Mouse (Mus musculus) G1E-ER4 (cell line): ENCODE results near the gene Osgin1. TPM values are rescaled to one million over a fixed set of nuclear protein-coding genes. Genes with fewer than 3 reads are reported as not detected.

Experiments
- GATA1 ChIP-seq: IDR thresholded peaks from one replicate; pipeline ENCODE4 v1.8.0; 2012; ENCODE audit warnings: low read length, inconsistent platforms
- polyA plus RNA-seq: library from polyadenylated mRNA; stranded (reverse); fragments of >175 nt; gene quantifications from 2 replicates; pipeline ENCODE4 v1.2.3, GENCODE M21; 2012

Osgin1 gene
- polyA plus RNA-seq, 1 experiment: 0.04 TPM

DNA sequence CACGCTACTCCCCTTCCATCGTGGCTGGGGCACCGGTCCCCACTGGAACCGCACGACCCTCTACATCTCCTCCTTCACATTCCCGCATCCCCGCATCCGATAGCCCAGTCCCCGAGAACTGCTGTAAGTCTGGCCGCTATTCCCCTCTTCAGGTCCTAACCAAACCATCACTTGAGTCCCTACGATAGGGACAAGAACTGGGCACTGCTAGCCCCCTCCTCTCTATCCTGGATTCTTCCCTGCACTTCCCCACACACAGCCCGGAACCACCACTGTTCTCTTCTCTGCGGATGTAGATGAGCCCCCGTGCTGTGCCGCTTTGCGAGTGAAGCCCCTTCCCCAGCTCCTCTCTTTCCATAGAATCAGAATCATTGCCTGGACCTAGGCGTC is 13.9 kb downstream of the Osgin1 start:
- TF ChIP-seq GATA1: no peak

DNA sequence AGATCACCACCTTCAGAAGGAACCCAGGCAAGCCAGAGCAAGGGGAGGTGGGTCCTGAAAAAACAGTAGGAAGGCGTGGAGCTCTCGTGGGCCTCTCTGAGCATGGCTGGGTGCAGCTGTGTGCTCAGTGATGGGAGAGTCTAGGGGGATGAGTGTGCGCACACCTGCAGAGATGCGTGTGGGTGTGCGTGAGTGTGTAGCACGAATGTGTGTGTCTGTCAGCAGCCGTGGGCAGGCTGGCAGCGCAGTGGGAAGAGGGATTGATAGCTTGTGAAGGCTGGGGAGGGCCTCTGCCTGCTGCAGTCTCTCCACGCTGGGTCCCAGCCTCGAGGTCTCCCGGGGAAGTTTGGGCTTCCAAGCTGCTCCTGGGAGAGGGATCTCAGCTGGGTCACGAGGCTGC is 15.7 kb downstream of the Osgin1 start:
- no peak for TF ChIP-seq GATA1

DNA sequence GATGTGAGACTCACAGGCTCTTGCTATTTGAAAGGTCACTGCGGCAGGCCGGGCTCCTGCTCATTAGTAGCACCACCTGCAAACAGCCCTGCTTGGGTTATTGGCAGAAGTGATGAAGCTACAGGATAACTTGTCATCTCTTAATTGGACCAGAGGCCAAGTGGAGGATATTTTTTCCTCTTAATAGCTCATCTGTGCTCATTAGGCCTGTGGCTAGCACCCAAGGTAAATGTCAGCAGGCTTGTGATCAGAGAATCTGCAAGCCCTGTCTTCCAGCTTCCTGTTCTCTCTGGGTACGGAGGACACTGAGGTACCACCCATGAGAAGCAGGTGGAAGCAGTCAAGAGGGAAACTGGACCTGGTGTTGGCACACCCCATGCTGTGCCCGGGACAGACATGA is 17.2 kb downstream of the Osgin1 start:
- TF ChIP-seq GATA1: no peak

DNA sequence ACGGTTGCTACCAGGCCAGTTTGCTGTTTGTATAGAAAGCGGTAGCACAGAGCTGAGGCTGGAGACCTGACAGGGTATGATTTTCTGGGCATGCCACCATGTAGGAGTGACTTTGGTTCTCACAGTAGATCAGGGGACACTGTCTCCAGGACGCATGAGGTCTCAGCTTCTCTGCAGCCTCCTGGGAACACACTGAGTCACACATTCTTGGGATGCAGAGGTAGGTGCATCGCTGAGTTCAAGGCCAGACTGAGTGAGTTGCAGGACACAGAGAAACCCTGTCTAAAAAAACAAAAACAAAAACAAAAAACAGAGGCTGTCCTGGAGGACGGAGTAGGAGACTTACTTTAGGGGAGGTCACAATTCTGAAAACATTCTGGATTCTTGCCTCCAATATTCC is 19.0 kb downstream of the Osgin1 start:
- no peak for TF ChIP-seq GATA1

DNA sequence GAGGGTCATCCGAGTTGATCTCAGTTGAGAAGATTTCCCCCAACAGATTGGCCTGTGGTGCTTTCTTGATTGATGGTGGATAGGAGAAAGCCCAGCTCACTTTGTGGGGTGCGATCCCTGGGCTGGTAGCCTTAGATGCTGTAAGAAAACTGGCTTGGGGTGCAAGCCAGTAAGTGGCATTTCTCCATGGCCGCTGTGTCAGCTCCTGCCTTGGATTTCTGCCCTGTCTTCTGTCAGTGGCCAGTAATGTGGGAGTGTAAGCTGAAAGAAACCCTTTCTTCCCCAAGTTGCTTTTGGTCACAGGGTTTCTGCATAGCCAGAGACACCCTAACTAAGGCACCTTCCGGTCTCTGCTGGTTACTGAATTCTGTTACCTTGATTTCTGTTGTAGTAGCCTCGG is 22.1 kb downstream of the Osgin1 start:
- no peak for TF ChIP-seq GATA1

DNA sequence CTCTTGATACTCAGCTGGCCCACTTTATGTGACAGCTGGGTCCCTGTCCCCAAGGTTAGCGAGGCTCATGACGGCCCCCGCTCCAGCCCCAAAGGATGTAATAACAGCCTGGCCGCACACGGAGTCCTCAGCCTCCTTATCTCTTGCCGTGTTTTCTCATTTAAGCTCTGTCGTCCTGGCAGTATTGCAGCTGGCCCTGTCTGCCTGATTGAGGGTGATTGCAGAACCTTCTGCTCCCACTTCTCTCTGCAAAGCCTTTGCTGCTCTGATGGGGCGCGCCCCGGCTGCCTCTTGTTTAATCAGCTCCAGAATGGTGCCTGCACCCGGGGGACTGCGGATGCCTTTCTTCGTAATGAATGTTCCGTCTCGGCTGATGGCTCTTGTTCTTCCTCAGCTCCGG is 25.8 kb downstream of the Osgin1 start:
- no peak for TF ChIP-seq GATA1

DNA sequence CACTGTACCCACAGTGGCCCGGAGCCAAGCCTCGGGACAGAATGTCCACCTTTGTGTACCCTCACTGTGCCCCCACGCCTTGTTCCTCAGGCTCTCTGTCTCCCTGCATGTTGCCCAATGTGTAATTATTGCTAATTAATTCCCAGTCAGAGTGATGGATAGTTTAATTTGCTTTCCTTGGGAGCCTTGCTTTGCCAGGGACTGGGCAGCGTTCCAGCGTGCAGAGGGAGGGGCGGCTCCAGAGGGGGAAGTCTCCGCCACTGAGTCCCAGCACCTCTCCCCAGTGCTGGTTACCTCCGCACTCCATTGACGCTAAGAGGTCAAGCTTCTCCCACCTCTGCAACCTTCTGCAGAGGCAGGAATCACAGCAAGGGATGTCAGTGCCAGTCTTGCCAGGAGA is 27.4 kb downstream of the Osgin1 start:
- TF ChIP-seq GATA1: no peak

DNA sequence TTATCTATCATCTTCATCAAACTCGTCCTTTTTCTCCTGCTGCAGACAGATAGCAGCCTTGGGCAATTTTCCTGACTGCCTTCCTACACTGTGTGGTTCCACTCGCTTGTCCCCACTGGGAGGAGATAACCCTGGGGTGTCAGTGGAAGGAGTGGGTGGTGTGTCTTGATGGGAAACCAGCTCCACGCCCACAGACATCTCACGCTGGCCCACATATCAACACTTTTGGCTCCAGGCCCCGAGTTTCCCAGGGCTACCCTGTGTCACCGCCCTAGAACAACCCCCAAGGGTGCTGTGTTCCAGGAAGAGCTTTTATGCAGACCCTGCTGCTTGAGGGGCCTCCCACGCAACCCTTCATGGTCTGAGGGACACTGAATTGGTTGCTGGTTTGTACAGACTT is 29.8 kb downstream of the Osgin1 start:
- no peak for TF ChIP-seq GATA1

DNA sequence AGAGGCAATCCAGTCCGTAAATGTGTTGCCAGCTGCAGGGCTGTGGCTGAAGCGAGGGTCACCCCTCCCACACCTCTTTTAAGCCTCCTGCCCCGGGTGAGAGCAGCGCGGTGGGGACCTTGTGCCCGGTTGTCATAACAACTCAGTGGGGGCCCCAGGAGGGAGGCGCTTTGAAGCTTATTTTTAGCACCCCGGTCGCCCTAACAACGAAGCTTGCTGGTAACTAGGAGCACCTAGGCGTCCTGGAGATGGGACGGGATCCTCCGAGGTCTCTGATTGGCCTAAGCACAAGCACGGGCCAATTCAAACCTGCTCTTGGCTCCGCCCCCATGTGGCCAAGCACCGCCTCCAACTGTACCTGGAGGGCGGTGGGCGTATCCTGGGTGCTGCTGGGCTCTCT is 32.2 kb downstream of the Osgin1 start:
- TF ChIP-seq GATA1: no peak

DNA sequence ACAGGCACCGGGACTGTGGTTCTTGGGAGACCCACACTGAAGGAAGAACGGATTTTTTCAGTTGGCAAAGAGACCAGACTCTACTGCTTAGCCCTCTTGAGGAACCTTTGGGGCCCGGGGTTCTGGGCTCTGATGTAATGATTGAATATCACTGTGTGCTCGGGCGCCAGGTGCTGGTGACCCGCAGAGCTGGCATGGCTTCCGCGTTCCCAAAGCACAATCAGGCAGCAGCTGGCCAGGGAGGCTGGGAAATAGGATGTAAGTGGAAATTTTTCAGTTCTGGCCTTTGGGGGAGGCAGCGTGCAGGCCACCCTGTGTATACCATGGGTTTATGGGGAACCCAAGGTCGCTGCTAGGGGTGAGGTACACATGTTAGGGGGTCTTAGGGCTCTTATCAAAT is 32.9 kb downstream of the Osgin1 start:
- TF ChIP-seq GATA1: no peak

DNA sequence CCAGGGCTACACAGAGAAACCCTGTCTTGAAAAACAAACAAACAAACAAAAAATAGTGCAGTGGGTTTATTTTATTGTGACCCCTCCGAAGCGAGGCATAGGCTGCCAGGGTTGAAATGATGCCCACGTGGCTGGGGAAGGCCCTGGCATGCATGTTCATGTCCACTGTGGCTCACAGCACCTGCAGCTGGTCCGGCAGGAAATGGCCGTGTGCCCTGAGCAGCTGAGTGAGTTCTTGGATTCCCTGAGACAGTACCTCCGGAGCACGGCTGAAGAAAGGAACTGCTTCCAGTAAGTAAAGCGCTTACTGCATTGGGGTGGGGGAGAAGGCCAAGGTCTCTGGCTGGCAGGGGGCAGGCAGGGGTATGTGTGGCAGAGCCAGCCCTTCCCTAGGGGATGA is 34.2 kb downstream of the Osgin1 start:
- TF ChIP-seq GATA1: no peak

DNA sequence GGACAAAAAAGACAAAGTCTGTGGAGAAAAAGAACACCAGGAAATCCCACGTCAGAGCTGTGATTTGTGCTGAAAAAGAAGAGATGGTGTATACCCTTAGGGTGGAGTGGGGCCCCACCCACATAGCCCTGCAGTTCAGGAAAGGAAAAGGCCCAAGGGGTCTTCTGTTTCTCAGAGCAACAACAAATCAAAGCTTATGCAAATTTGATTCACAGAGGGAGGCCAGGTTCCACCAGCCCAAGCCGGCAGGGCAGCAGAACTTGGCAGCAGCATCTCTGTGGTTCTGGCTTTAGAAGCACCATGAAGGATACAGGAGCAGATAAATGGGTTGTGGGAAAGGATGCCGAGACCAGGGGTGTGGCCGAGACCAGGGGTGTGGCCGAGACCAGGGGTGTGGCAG is 44.8 kb downstream of the Osgin1 start:
- no peak for TF ChIP-seq GATA1

DNA sequence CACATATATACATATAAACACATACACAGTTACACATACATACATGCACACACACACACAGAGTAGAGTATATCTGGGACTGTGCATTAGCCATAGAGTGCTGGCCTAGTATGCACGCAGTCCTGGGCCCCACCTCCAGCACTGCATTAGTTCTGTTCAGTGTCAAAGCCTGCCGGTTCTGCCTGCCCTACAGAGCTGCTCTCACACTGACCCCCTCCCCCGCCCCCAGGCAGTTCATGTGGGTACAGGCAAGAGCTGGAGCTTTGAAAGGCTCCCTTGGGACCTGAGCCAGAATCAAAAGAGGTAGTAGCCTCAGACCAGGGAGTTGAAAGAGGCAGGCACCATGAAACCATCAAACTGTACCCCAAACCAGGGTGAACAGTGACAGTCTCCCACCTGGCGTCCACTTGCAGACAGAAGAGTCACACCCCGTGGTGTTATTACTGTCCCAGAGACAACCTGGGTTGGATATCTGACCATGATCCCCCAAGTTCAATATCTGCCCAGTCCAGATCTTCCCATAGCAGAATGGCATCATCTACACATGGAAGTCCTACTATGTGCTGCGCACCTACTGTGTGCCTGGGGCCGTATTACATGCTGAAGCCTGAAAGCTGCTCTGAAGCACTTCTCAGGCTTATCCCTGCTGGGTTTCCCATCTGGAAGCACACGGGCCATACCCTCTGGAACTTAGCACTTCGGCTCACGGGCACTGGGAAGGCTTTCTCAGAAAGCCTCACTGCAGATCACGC is 50.4 kb downstream of the Osgin1 start:
- no peak for TF ChIP-seq GATA1

DNA sequence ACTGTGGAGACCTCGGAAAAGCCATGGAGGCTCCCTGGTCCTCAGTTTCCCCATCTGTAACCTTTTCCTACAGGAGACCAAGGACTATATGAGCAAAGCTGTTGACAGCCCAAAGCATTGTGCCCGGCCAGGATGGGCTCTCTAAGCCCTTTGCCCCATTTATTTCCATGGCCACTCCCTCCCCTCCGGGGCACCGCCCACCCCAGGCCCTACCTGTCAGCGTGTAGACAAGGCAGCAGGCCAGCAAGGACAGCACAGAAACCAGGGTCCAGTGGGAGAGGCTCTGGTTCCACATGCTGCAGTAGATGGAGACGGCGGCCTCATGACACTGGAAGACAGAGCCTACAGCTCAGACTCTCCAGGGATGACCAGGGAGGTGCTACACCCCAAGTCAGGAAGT is 53.2 kb downstream of the Osgin1 start:
- no peak for TF ChIP-seq GATA1

Other genes starting within 250 kb of the Osgin1 start
- gene Hsbp1, start 89.6 kb upstream of the Osgin1 start, polyA plus RNA-seq: 44.0 and 65.4 TPM in 2 replicates
- gene Mlycd, start 39.2 kb upstream of the Osgin1 start, polyA plus RNA-seq: 16.9 and 17.1 TPM in 2 replicates
- gene Necab2, start 12.6 kb downstream of the Osgin1 start, polyA plus RNA-seq: not detected in 2 replicates
- gene Slc38a8, start 67.6 kb downstream of the Osgin1 start, polyA plus RNA-seq: not detected in 2 replicates
- gene Mbtps1, start 124.6 kb downstream of the Osgin1 start, polyA plus RNA-seq: 118 and 157 TPM in 2 replicates
- 34.2 and 43.7 TPM in 2 replicates for gene Hsdl1, start 141.1 kb downstream of the Osgin1 start, polyA plus RNA-seq
- 0.08 and 0.09 TPM in 2 replicates for gene Dnaaf1, start 141.1 kb downstream of the Osgin1 start, polyA plus RNA-seq
- 48.9 and 57.6 TPM in 2 replicates for gene Taf1c, start 171.1 kb downstream of the Osgin1 start, polyA plus RNA-seq
- not detected in 2 replicates for gene Adad2, start 178.6 kb downstream of the Osgin1 start, polyA plus RNA-seq
- not detected in 2 replicates for gene Kcng4, start 201.6 kb downstream of the Osgin1 start, polyA plus RNA-seq
- gene Wfdc1, start 232.2 kb downstream of the Osgin1 start, polyA plus RNA-seq: not detected in 2 replicates